Mouse (Mus musculus) E14TG2a.4 (cell line): ENCODE data around the gene Scn4a.

Experiments used
- CTCF ChIP-seq: conservative IDR thresholded peaks from 2 replicates; pipeline ENCODE4 v1.5.1; 2014; ENCODE audit warnings: low read length
- NANOG ChIP-seq: IDR thresholded peaks from 2 replicates; pipeline ENCODE4 v1.6.1; 2014; ENCODE audit warnings: borderline replicate concordance, low read length, mixed read lengths

- TF ChIP-seq CTCF (no peak), NANOG (no peak)
Observed at GRCm38 (mm10) chr11:106373998-106374397, 20.9 kb upstream of the Scn4a start.
